Mouse (Mus musculus) heart, adult 2 months (tissue): Measurements from ENCODE around the gene Rbfox3.
A peak's percentile ranks its signal among the peaks of the same experiment; 100 is the strongest.

Experiments used
- CTCF ChIP-seq: fragments of 200-600 bp; IDR thresholded peaks from 2 replicates; pipeline ENCODE4 v1.8.1; 2022; ENCODE audit warnings: antibody characterized with exemption, mild to moderate bottlenecking, moderate library complexity
- EP300 ChIP-seq: fragments of 200-500 bp; IDR thresholded peaks from 2 replicates; pipeline ENCODE4 v1.6.1; 2011; ENCODE audit warnings: low read depth, low read length, control low read depth; ENCODE audit not compliant: insufficient read depth
- POLR2A ChIP-seq: fragments of 200-500 bp; IDR thresholded peaks from 2 replicates; pipeline ENCODE4 v1.6.1; 2011; ENCODE audit warnings: mild to moderate bottlenecking, low read depth, low read length, control low read depth; ENCODE audit not compliant: insufficient read depth

- TF ChIP-seq POLR2A: no peak
- TF ChIP-seq CTCF: peak; percentile 79
- no peak for TF ChIP-seq EP300
Measured at GRCm38 (mm10) chr11:118460280-118460679, 451.1 kb downstream of the Rbfox3 start.
